Mouse (Mus musculus): Measurements from ENCODE around the gene Cmpk1. TPM values are rescaled to one million over a fixed set of nuclear protein-coding genes. Genes with fewer than 3 reads are reported as not detected.

Gene Cmpk1
- polyA plus RNA-seq (2012; rRNA removed), result 17.7 and 20.1 TPM in 2 replicates

GRCm38 (mm10) chr4:114986591-114987432, at the start of gene Cmpk1:
Cmpk1 (minus strand) TSS chr4:114987241.
- peak within 1 kb of the TSS; percentile 86 for H3K27ac ChIP-seq (ENCODE audit: control insufficient read depth, insufficient read depth, low read length)
- TF ChIP-seq POLR2A (IDR thresholded peaks at IDR 0.05; ENCODE audit: control insufficient read depth, extremely low read depth, insufficient read depth, low read length, poor library complexity), result peak; percentile 67
- 0 out of 2 replicates have a peak, but pooled peaks have one; percentile 8 for TF ChIP-seq CTCF (IDR thresholded peaks at IDR 0.05; ENCODE audit: borderline replicate concordance, control insufficient read depth, extremely low read depth, insufficient read depth, low read length, poor library complexity)
- no peaks in the 10 kb centered on the region; the same call in 1 of the 2 replicates for H3K4me1 ChIP-seq (replicated peaks; ENCODE audit: control insufficient read depth, insufficient read depth, low read length)
- no peaks in the 10 kb centered on the region for H3K36me3 ChIP-seq (ENCODE audit: control insufficient read depth, insufficient read depth, low read length)
- no peaks in the 10 kb centered on the region for H3K27me3 ChIP-seq (ENCODE audit: control insufficient read depth, insufficient read depth, low read length)
- DNase-seq, result peak; percentile 81
- H3K4me3 ChIP-seq (ENCODE audit: control insufficient read depth, insufficient read depth, low read length), result peak within 1 kb of the TSS; percentile 95
- under 1% methylated on average over 93 of the region's 93 CpGs for WGBS

DNA sequence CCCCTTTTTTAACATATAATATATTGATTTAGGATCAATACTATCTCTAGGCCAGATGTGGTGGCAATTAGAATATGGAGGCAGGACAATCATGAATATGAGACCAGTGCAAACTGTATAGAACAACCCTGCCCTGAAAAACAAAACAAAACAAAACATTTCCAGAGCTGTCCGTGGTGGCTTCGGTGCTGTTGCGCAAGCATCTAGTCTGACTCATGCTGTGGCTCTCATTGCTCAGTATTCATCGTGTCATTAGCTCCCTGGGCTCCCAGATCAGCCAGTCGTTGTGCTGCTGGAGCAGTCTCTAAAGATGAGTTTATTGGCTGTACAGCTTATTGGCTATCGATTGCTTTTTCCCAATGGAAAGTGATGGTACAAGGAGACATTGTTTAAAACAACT, 48.0 kb upstream of the Cmpk1 start:
- TF ChIP-seq POLR2A (IDR thresholded peaks at IDR 0.05; ENCODE audit: control insufficient read depth, extremely low read depth, insufficient read depth, low read length, poor library complexity) (no peak), CTCF (IDR thresholded peaks at IDR 0.05; ENCODE audit: borderline replicate concordance, control insufficient read depth, extremely low read depth, insufficient read depth, low read length, poor library complexity) (no peak)
- H3K4me1 ChIP-seq (replicated peaks; ENCODE audit: control insufficient read depth, insufficient read depth, low read length), result no peaks in the 10 kb centered on the region
- 83% methylated on average over 6 of the region's 6 CpGs for WGBS
- no peaks in the 10 kb centered on the region for H3K27me3 ChIP-seq (ENCODE audit: control insufficient read depth, insufficient read depth, low read length)
- no peak overlapping the region for H3K4me3 ChIP-seq (ENCODE audit: control insufficient read depth, insufficient read depth, low read length)
- no peak overlapping the region for H3K27ac ChIP-seq (ENCODE audit: control insufficient read depth, insufficient read depth, low read length)
- peaks cover 24% of the 10 kb centered on the region for H3K36me3 ChIP-seq (ENCODE audit: control insufficient read depth, insufficient read depth, low read length)
- DNase-seq, result no peak

- 98% methylated on average over 3 of the region's 3 CpGs for WGBS
- TF ChIP-seq POLR2A (IDR thresholded peaks at IDR 0.05; ENCODE audit: control insufficient read depth, extremely low read depth, insufficient read depth, low read length, poor library complexity), result no peak
- TF ChIP-seq CTCF (IDR thresholded peaks at IDR 0.05; ENCODE audit: borderline replicate concordance, control insufficient read depth, extremely low read depth, insufficient read depth, low read length, poor library complexity), result no peak
- H3K36me3 ChIP-seq (ENCODE audit: control insufficient read depth, insufficient read depth, low read length), result peaks cover 41% of the 10 kb centered on the region
These were observed 33.0 kb upstream of the Cmpk1 start for GRCm38 (mm10) chr4:115019997-115020396.

GRCm38 (mm10) chr4:115014276-115014675, 27.2 kb upstream of the Cmpk1 start:
- H3K27me3 ChIP-seq (ENCODE audit: control insufficient read depth, insufficient read depth, low read length), result no peaks in the 10 kb centered on the region
- WGBS, result 95% methylated on average over 3 of the region's 3 CpGs
- TF ChIP-seq CTCF (IDR thresholded peaks at IDR 0.05; ENCODE audit: borderline replicate concordance, control insufficient read depth, extremely low read depth, insufficient read depth, low read length, poor library complexity) (no peak), POLR2A (IDR thresholded peaks at IDR 0.05; ENCODE audit: control insufficient read depth, extremely low read depth, insufficient read depth, low read length, poor library complexity) (no peak)

More at GRCm38 (mm10) chr4:115019997-115020396, 33.0 kb upstream of the Cmpk1 start:
- Histone ChIP-seq H3K27ac (ENCODE audit: control insufficient read depth, insufficient read depth, low read length) (no peak overlapping the region), H3K4me1 (replicated peaks; ENCODE audit: control insufficient read depth, insufficient read depth, low read length) (no peaks in the 10 kb centered on the region), H3K4me3 (ENCODE audit: control insufficient read depth, insufficient read depth, low read length) (no peak overlapping the region), H3K27me3 (ENCODE audit: control insufficient read depth, insufficient read depth, low read length) (no peaks in the 10 kb centered on the region)
- DNase-seq, result no peak

DNA sequence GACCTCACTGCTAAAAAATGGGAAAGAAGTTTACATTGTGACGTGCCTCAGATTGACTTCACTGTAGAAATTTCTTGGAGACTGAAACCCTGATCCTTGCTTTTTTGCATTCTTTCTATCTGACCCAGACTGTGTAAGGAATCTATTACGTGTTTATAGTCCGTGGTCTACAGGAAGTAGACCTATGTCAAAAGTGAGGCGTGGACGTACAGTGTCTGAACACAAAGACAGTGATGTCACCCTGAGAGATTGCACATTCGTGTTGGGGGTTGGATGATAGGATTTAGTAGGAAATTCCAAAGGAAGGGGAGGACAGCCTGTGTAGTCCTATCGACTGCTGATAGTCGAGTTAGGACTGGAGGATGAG, 13.4 kb upstream of the Cmpk1 start:
- Histone ChIP-seq H3K27ac (ENCODE audit: control insufficient read depth, insufficient read depth, low read length) (no peak overlapping the region), H3K4me1 (replicated peaks; ENCODE audit: control insufficient read depth, insufficient read depth, low read length) (peaks cover 6% of the 10 kb centered on the region; the same call in 1 of the 2 replicates), H3K4me3 (ENCODE audit: control insufficient read depth, insufficient read depth, low read length) (peak overlapping the region; percentile 65), H3K27me3 (ENCODE audit: control insufficient read depth, insufficient read depth, low read length) (no peaks in the 10 kb centered on the region), H3K36me3 (ENCODE audit: control insufficient read depth, insufficient read depth, low read length) (peaks cover 5% of the 10 kb centered on the region; the same call in 1 of the 2 replicates)
- no peak for DNase-seq
- TF ChIP-seq CTCF (IDR thresholded peaks at IDR 0.05; ENCODE audit: borderline replicate concordance, control insufficient read depth, extremely low read depth, insufficient read depth, low read length, poor library complexity) (no peak), POLR2A (IDR thresholded peaks at IDR 0.05; ENCODE audit: control insufficient read depth, extremely low read depth, insufficient read depth, low read length, poor library complexity) (no peak)
- under 1% methylated on average over 8 of the region's 8 CpGs for WGBS

More at GRCm38 (mm10) chr4:115014276-115014675, 27.2 kb upstream of the Cmpk1 start:
- no peak for DNase-seq
- Histone ChIP-seq H3K4me1 (replicated peaks; ENCODE audit: control insufficient read depth, insufficient read depth, low read length) (no peaks in the 10 kb centered on the region), H3K36me3 (ENCODE audit: control insufficient read depth, insufficient read depth, low read length) (peaks cover 30% of the 10 kb centered on the region), H3K4me3 (ENCODE audit: control insufficient read depth, insufficient read depth, low read length) (no peak overlapping the region), H3K27ac (ENCODE audit: control insufficient read depth, insufficient read depth, low read length) (no peak overlapping the region)

- WGBS, result under 1% methylated on average over 52 of the region's 52 CpGs
- peak within 1 kb of the TSS; percentile 60 for H3K27ac ChIP-seq (ENCODE audit: control insufficient read depth, insufficient read depth, low read length)
- H3K4me1 ChIP-seq (replicated peaks; ENCODE audit: control insufficient read depth, insufficient read depth, low read length), result peaks cover 6% of the 10 kb centered on the region; the same call in 1 of the 2 replicates
- peak; percentile 45; the same call in 1 of the 2 replicates for TF ChIP-seq CTCF (IDR thresholded peaks at IDR 0.05; ENCODE audit: borderline replicate concordance, control insufficient read depth, extremely low read depth, insufficient read depth, low read length, poor library complexity)
- TF ChIP-seq POLR2A (IDR thresholded peaks at IDR 0.05; ENCODE audit: control insufficient read depth, extremely low read depth, insufficient read depth, low read length, poor library complexity), result peak; percentile 35; the same call in 1 of the 2 replicates
- H3K27me3 ChIP-seq (ENCODE audit: control insufficient read depth, insufficient read depth, low read length), result no peaks in the 10 kb centered on the region
- DNase-seq, result peak; percentile 97
- peak within 1 kb of the TSS; percentile 65 for H3K4me3 ChIP-seq (ENCODE audit: control insufficient read depth, insufficient read depth, low read length)
- 0 out of 2 replicates have a peak, but pooled peaks cover 1% of the 10 kb centered on the region for H3K36me3 ChIP-seq (ENCODE audit: control insufficient read depth, insufficient read depth, low read length)
These were observed 12.9 kb upstream of the Cmpk1 start, which contains the start of gene Stil for GRCm38 (mm10) chr4:114999773-115000428. Stil (plus strand) TSS chr4:115000159.
